Mouse (Mus musculus): ENCODE measurements at regions not wholly inside any gene's neighbourhood (a gene's known extent, or its start where the extent isn't known, plus 50 kb on each side); places are given as distances from the start of the nearest gene placed in this dataset.
"Not testable (repeated sequence)": the region's sequence is repeated elsewhere in the genome, so short reads cannot be mapped to it uniquely, and the experiment has no call there.

DNA sequence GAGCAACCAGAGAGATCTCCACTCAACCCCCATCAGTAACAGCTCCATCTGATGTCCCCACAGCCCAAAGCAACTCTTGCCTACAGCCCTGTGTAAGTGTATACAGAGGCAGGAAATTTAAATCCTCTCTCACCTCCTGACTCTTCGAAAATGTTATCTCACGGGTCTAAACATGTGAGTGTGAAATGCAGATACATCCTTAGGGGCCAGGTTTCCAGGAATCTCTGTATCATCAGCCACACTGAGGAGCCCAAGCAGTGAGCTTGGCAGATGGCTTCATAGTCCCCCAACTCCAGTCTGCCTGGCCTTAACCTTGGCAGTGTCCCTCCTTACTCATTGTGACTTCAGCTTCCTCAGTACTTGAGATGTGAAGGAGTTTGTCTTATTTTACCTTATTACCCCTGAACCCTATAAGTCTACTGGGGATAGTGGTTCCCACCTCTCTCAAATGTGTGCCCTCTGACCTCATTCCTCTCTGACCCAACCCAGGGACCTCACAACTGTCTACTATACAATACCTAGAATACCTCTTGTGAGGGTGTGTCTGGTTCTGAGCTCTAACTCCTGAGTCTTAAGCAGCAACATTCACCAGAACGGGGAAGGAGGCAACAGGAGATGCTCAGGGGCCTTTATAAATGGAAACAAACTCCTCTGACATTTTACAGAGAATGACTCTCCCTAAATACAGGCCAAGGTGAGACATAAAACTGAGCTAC lies 238.5 kb downstream of the Setd4 start:
- intact Hi-C loops (cut with DNase I), result no loop called here
- no peak for DNase-seq (ENCODE audit: low spot score in 2 of 2)

DNA sequence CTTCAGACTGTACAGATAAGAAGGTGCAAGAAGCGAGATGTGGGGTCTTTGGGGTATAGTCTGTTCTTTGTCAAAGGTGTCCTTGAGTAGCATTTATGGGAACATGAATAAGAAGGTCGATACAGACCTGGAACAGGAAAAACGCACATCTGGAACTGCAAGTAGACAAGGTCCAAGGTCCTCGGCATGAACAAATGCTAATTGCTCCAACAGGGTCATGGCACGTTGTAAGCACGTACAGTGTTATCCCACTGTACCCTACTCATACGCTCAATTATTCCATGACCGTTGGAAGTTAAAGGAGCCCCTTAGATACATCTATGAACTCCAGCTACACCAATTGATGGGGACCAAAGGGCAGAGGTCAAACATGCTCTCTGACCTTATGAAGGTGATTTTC lies 244.1 kb downstream of the Setd4 start:
- intact Hi-C loops (cut with DNase I), result no loop called here
- no peak for DNase-seq (ENCODE audit: low spot score in 2 of 2)

DNA sequence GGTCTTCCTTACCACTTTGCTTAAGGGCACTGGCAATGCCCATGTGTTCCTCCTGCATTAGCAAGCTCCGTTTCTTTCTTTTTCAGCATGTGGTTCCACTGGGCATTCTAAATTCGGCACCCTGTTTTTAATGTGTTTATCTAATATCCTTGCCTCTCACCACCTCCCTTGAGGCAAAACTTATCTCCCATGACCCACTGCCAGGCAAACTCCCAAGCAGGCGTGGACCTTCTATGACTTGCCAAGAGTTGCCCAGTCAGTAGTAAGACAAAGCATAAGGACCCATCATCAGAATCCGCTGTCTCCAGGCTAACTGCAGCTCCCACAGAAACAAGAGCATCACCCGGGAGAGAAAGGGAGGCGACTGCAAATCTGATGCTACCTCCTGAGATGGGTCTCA lies 245.2 kb downstream of the Setd4 start:
- DNase-seq (ENCODE audit: low spot score in 2 of 2), result no peak
- intact Hi-C loops (cut with DNase I), result no loop called here

DNA sequence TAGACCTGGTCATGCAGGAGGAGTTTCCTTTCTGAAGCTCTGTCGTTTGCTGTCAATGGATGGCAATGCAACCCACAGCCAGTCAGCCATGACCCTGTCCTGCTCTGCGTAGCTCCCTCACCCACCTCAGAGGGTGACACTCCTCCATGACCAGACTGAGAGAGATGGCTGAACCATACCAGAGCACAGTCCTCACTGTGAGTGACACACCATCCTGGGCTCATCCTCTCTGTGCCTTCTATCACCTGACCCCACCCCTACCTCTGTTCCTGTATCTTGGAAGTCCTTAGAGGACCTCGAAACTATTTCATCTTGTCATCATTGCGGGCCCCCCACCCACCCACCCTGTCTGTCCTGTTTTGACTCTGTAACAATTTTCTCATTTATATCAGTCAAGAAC lies 245.7 kb downstream of the Setd4 start:
- intact Hi-C loops (cut with DNase I), result no loop called here
- no peak for DNase-seq (ENCODE audit: low spot score in 2 of 2)

DNA sequence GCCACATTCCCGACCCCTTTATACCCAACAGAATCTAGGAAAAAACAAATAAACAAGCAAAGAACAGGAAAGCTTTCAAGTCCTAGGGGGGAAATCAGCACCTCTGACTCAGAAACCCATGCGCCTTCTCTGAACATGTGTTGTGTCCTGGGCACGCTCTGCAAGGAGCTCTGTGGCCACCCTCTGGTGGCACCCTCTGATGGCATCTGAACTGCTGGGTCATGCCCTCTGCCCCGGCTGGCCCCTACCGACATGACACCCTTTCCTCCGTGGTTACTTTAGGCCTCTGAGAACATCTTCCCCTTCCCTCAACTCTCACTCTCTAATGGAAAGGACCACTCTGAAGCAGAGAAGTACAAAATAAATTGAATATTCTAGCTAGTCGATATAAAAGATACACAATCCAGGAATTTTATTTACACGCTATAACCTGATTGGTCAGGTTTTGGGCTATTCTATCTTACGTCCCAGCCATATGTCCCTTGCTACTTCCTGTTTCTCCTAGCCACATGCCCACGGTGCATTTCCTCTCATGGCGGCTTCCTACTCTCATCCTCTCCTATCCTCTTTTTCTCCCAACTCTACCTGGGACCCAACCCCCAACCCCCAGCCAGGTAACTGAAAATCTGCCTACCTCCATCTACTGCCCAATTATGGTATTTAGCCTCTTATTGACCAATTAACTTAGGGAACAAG lies 248.5 kb downstream of the Setd4 start:
- intact Hi-C loops (cut with DNase I), result no loop called here
- DNase-seq (ENCODE audit: low spot score in 2 of 2), result no peak

DNA sequence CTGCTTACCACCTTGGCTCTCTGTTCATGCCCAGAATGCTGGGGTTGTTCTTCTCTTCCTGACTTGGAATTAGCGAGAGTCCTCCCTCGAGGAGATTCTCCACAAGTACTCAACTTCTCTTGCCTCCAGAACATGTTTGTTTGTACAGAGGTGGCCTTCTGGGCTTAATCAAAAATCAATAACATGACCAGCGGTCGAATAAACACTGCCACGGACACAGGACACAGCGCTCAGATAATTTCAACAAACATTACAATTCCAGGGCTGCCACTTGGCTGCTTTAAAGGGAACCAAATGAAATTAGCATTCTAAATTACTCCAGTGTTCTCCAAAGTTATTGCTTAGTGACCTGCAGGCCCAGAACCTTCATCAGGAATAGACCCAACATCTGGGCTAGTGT lies 249.9 kb downstream of the Setd4 start:
- intact Hi-C loops (cut with DNase I), result no loop called here
- no peak for DNase-seq (ENCODE audit: low spot score in 2 of 2)

DNA sequence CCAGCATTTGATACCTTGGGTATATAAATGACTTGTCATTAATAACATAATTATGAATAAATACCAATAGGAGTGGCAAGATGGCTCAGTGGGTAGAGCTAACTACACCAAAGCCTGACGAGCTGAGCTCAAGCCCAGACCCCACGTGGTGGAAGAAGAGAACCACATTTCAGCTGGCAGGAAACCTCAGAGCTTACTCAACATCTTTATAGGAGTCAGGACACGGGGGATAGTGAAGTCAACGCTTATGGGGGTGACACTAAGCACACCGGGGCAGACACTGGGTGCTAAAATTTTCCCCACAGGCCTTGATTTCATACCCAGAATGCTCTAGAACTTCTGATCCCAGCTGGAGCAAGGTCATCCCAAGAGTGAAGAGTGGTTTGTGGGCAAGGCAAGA lies 259.3 kb downstream of the Setd4 start:
- no peak for DNase-seq (ENCODE audit: low spot score in 2 of 2)
- intact Hi-C loops (cut with DNase I), result no loop called here

DNA sequence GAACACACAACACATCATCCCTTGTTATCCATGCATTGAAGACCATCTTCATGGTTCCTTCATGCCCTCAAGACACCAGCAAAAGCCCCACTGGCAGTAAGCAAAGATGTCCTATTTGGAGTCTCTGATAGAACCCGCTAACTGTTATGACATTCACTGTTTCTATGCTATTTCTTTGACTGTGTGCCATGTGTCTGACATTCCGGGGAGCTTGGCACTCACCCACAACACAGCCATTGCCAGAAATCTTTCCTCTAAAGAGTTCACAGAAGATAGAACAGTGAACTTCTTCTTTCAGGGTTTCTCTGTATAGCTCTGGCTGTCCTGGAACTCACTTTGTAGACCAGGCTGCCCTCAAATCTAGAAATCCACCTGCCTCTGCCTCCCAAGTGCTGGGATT lies 261.2 kb downstream of the Setd4 start:
- DNase-seq (ENCODE audit: low spot score in 2 of 2), result peak in 1 of 2 experiments; percentile 32
- intact Hi-C loops (cut with DNase I), result no loop called here

DNA sequence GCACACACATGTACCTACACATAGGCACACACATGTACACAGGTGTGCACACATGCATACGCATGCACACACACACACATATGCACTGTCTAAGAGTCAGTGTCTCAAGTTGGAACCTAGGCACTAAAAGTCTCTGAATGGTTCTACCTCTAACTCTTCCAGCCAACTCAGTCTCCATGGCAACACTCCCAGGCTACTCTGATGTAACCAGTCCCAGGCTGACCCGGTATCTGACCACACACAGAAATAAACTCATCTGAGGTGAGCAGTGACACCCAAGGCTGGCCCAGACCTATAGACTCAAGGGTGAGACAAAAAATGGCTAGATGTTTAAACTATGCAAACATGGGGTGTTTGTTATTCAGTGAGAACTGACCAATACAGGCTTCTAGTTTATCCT lies 262.1 kb downstream of the Setd4 start:
- intact Hi-C loops (cut with DNase I), result no loop called here
- no peak for DNase-seq (ENCODE audit: low spot score in 2 of 2)

DNA sequence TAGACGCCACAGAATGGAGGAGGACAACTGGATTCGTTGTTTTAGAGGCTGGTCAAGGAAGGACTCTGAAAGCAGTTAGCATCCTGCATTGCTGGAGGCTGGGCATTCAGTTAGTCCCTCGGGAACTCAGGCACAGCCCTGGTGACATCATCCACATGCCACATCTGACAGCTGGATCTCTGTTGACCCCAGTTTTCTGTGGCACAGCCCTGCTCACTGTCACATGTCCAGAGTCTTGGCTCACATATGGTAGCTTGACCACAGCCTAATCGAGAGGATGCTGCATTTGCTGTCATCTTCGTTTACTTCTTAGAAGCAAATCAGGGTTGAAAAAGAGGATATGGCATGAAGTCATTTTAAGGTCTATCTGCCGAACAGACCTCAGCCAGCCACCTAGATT lies 265.1 kb downstream of the Setd4 start:
- intact Hi-C loops (cut with DNase I), result no loop called here
- DNase-seq (ENCODE audit: low spot score in 2 of 2), result no peak

DNA sequence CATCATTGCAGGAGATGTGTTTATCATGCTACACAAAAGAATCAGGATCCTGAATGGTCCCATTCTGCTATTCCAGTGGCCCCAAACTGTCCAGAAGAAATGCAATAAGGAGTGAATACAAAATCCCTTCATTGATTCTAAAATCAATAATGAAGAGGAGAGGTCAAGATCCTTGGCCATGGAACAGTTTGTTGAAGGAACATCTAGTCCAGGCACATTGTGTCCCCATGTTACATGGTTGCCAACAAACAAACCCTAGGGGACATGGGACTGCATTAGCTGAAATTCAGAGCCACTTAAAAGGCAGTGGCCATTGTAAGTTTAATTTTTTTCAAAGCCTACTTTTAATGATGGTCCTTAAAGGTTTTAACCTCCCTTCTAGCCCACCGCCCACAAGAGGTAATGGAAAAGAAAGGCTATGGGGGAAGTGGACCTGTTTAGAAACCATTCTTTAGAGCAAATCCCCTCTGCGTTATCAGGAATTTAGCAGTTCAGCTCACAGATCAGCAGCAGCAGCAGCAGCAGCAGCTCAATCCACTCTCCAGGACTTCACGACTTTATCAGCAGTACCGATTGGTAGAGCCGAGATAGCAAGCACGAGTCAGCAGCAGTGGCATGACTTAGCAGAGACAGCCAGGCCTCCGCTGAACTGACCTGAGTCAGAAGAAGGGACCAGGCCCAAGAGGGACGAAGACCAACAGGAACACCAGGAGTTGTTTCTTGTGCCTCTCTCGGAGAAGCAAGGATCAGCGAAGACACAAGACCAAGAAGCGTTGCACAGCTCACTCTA lies 268.3 kb downstream of the Setd4 start:
- no peak for DNase-seq (ENCODE audit: low spot score in 2 of 2)
- intact Hi-C loops (cut with DNase I), result no loop called here

DNA sequence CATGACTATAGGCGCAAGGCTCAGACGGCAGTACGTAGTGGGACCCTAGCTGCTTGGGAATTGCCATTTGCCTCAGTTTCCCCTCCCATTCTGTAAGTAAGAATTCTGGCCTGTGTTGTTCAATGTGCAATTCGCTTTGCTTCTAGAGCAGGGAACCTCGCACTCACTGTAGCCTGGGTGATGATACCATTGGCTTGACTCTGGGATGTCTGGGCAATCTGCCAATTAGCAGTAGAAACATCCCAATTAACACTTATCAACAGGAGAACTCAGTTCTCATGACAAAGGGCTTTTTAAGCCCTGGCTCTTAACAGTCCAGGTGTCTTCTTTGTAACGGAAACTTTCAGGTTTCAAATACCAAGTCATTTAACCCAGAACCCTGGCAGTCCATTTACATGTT lies 270.2 kb downstream of the Setd4 start:
- DNase-seq (ENCODE audit: low spot score in 2 of 2), result no peak
- intact Hi-C loops (cut with DNase I), result no loop called here

DNA sequence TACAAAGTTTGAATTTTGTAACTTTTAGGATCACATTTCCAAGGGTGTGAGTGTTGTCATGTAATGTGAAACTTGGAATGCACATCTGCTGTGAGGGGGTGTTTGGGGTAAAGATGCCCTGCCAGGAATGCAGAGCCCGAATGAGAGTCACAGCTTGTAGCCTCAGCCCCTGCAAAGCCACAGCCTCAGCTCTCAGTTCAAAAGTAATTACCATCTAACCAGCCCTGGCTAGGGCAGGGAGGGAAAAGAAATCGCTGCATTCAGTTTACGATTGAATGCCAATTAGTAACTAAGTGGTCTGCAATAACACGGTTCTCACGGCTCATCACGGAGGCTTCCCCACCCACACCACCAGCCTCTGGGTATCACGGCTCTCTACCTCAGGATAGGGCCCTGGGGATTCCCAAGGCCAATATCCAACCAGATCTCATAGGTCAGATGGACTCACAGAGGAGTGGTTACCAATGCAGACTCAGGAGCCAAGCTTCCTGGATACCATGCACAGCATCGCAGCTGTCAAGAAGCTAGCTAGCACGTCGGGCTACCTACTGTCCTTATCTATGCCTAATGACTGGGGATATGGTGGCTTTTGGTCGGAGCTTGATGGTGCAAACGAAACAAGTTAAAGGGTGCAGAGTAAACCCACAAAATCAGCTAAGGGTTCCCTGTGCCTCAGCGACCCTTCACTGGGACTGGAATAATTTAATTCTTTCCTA lies 275.0 kb downstream of the Setd4 start:
- intact Hi-C loops (cut with DNase I), result no loop called here
- peak in 1 of 2 experiments; percentile 12 for DNase-seq (ENCODE audit: low spot score in 2 of 2)

DNA sequence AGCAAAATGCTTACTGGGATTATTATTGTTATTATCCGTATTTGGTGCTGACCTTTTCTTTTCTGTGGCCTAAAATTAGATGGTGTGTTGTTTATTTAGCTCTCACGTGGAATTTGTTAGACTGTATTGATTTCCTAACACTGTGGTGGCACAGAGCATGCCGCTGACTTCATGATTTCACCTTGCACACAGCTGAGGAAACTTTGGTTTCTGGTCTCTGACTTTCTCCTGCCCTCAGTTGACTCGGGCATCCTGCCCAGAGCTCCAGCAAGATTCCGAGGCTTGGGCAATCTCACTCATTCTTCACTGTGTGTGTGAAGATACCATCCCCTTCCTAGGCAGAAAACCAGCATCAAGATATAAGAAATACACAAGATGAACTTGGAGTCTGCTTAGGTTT lies 279.0 kb downstream of the Setd4 start:
- no peak for DNase-seq (ENCODE audit: low spot score in 2 of 2)
- intact Hi-C loops (cut with DNase I), result no loop called here

DNA sequence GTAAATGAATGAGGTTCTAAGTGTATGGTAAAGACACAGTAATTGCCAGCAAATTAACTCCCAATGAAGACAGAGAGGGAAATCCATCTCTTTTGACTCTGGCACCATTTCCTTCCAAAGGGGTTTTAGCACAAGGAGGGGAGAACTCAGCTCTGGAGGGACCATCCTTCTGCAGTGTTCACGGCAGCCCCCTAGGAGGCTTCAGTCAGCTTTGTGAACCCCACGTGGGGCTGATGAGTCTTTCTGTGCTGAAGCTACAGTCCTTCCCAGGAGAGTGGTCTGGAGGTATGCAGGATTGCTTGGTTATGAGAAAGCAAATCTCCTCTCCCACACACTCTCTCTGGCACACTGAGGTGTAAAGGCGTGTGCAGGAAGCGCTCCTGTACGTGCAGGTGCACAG lies 280.7 kb downstream of the Setd4 start:
- intact Hi-C loops (cut with DNase I), result no loop called here
- DNase-seq (ENCODE audit: low spot score in 2 of 2), result no peak

DNA sequence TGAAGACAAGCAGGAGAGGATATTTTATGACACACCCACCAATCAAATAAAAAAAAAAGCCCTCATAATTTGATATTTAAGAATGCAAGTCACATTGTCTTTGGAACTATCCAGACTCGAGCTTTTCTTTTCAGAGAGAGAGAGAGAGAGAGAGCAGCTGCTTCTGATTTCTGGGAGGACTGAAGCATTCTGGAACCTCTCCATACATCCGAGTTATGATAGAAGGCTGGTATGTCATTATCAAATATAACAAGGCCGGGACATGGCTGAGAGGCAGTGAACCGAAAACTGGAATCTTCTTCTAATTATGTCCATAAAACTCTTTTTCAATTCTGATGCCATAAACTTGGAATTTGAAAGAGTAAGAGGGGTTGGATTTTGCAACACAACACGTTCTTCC lies 284.3 kb downstream of the Setd4 start:
- DNase-seq (ENCODE audit: low spot score in 2 of 2), result no peak
- intact Hi-C loops (cut with DNase I), result no loop called here

DNA sequence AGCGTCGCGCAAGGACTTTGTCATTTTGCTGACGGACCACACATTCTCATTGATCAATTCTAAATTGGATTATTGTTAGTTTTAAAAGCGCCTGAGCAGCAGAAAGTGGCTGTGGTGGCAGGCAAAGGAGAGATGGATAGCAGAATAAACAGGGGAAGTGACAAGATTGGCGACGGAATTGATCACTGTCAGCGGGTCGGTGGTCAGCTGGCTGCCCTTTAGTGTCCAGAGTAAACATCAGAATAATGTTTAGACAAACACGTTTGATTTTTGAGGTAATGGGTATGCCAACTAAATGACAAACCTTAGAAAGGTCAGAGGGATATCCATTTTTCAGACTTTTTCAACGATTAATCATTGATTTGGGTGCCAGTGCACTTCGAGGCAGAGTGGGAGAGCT lies 292.2 kb downstream of the Setd4 start:
- DNase-seq (ENCODE audit: low spot score in 2 of 2), result no peak
- intact Hi-C loops (cut with DNase I), result no loop called here

DNA sequence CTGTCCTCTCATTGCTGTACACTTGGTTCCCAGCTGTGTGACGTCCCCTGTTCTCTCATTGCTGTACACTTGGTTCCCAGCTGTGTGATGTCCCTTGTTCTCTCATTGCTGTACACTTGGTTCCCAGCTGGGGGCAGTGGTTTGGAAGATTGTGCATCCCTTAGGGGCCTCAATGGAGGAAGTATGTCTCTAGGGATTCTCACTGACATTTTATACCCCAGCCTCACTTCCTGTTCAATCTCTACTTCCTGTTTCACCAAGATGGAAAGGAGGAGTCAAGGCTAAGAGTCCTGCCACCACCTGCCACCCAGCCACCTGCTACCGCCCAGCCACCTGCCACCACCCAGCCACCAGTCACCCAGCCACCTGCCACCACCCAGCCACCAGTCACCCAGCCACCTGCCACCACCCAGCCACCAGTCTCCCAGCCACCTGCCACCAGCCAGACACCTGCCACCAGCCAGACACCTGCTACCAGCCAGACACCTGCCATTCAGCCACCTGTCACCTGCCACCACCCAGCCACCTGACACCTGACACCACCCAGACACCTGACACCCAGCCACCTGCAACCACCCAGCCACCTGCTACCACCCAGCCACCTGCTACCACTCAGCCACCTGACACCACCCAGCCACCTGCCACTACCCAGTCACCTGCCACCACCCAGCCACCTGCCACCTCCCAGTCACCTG lies 295.1 kb downstream of the Setd4 start:
- DNase-seq (ENCODE audit: low spot score in 2 of 2), result no peak
- intact Hi-C loops (cut with DNase I), result no loop called here

DNA sequence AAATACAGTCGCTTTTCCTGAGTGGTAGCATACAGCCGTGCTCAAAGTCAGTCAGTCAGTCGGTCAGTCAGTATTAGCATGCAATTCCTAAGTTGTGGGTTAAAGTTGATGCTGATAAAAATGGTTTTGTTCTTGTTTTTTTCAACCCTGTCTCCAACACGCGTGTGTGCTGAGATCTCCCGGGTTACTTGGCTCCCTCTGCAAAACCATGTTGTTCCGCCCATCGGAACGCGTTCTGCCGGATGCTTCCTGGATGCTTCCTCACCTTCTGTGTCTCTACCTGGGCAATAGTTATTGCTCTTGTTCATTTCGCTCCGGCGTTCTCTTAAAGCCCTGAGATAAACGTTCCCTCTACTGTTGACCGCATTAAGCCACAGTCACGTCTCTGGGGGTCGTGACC lies 296.9 kb downstream of the Setd4 start:
- intact Hi-C loops (cut with DNase I), result no loop called here
- no peak for DNase-seq (ENCODE audit: low spot score in 2 of 2)

DNA sequence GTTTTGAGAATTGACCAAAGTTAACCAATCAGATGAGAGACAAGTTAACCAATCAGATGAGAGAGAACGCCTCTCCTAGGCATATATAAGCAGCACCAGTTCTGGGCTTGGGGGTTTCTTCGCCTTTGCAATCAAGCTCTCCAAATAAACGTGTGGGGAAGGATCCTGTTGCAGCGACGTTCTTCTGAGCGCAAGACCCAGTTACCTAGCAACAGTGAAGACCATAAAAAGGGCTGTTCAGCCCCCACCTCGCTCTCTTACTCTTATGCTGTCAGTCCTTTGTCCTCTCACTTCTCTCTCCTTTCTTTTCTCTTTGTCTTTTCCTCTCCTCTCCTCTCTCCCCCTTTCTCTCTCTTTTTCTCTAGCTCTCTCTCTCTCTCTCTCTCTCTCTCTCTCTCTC lies 297.7 kb downstream of the Setd4 start:
- intact Hi-C loops (cut with DNase I); DNase-seq (ENCODE audit: low spot score in 2 of 2): not testable (repeated sequence)

Measured in left cerebral cortex, postnatal 25 days (tissue).